ENCODE assay signal across 27 mouse cellular contexts in genomic region chr2:148025481-148025880, GRCm38 (mm10). TPM values are rescaled to one million over a fixed set of nuclear protein-coding genes. Genes with fewer than 3 reads are reported as not detected.
DNase-seq lines count a peak whose midpoint lies in the region; ATAC-seq and TF ChIP-seq lines count a peak whose summit lies in the region.
"Had no signal": no experiment of that assay in that cellular context is flagged by ENCODE, and none has a peak within 500 bp of the region (broad histone marks: within the 10 kb centered on the region; RNA-seq: fewer than 3 reads in every experiment).

No protein-coding gene starts in this region.

- H3K9me3 ChIP-seq in intestine, embryonic 15.5 days: no peaks in the 10 kb centered on the region
- H3K9me3 ChIP-seq in intestine, embryonic 16.5 days (ENCODE audit: control insufficient read depth, low read length): no peaks in the 10 kb centered on the region
- no peaks in the 10 kb centered on the region for H3K9me3 ChIP-seq in lung, embryonic 16.5 days (ENCODE audit: control insufficient read depth, low read length)
- no peaks in the 10 kb centered on the region for H3K9me3 ChIP-seq in liver, embryonic 15.5 days (replicated peaks)
- H3K9me3 ChIP-seq in stomach, postnatal 0 days (ENCODE audit: control insufficient read depth, low read length): no peaks in the 10 kb centered on the region
- H3K9me3 ChIP-seq: embryonic facial prominence, embryonic 12.5 days; hindbrain, embryonic 13.5 days; limb, embryonic 12.5 days had no signal

- H3K27me3 ChIP-seq in intestine, embryonic 15.5 days (replicated peaks): peaks cover 38% of the 10 kb centered on the region
- H3K27me3 ChIP-seq in intestine, embryonic 16.5 days (replicated peaks; ENCODE audit: control insufficient read depth, insufficient read depth, low read length): peaks cover 32% of the 10 kb centered on the region
- H3K27me3 ChIP-seq in lung, embryonic 16.5 days (ENCODE audit: control insufficient read depth, insufficient read depth, low read depth, low read length): peaks cover 30% of the 10 kb centered on the region
- H3K27me3 ChIP-seq in liver, embryonic 15.5 days: peaks cover 26% of the 10 kb centered on the region
- no peaks in the 10 kb centered on the region for H3K27me3 ChIP-seq in stomach, postnatal 0 days (ENCODE audit: control insufficient read depth, insufficient read depth, low read length)

- no peak for DNase-seq in lung, postnatal 25 days (ENCODE audit: low spot score)
- DNase-seq in stomach, postnatal 0 days (ENCODE audit: low spot score): no peak
- DNase-seq in spleen, postnatal 14 days (ENCODE audit: low spot score in 2 of 2): no peak
- DNase-seq: adrenal gland, adult 8-10 months; B cell, adult 2 months; cerebellum, adult 8-10 months; cerebellum, postnatal 25 days; gastrocnemius, postnatal 14 days; heart, postnatal 36 days; kidney, postnatal 14 days; lung, adult 2 months; lung, postnatal 4 days; midbrain, embryonic 14.5 days; right cerebral cortex, postnatal 25 days; spleen, adult 18-20 months; thymus, adult 2 months; thymus, postnatal 36 days had no signal

- 25% methylated on average over 2 of the region's 2 CpGs for WGBS in intestine, embryonic 15.5 days
- WGBS in intestine, embryonic 16.5 days: 20% methylated on average over 2 of the region's 2 CpGs
- WGBS in lung, embryonic 16.5 days: 21% methylated on average over 2 of the region's 2 CpGs
- WGBS in liver, embryonic 15.5 days (ENCODE audit: insufficient replicate concordance): 21% methylated on average over 2 of the region's 2 CpGs
- WGBS in stomach, postnatal 0 days: 26% methylated on average over 2 of the region's 2 CpGs

- no peak for TF ChIP-seq CTCF in stomach, postnatal 0 days (IDR thresholded peaks at IDR 0.05; ENCODE audit: low read depth)

- TF ChIP-seq EP300 in stomach, postnatal 0 days (optimal IDR thresholded peaks at IDR 0.05): no peak

- no peak overlapping the region for H3K4me2 ChIP-seq in intestine, embryonic 15.5 days (replicated peaks)
- no peak overlapping the region for H3K4me2 ChIP-seq in intestine, embryonic 16.5 days (ENCODE audit: low read depth, low read length)
- no peak overlapping the region for H3K4me2 ChIP-seq in lung, embryonic 16.5 days (ENCODE audit: low read depth, low read length)
- no peak overlapping the region for H3K4me2 ChIP-seq in liver, embryonic 15.5 days
- no peak overlapping the region for H3K4me2 ChIP-seq in stomach, postnatal 0 days (replicated peaks; ENCODE audit: low read depth)
- H3K4me2 ChIP-seq: embryonic facial prominence, embryonic 12.5 days; heart, embryonic 11.5 days; hindbrain, embryonic 13.5 days; limb, embryonic 12.5 days had no signal

- ATAC-seq in intestine, embryonic 15.5 days: peak; percentile 37; the same call in 1 of the 2 replicates
- no peak; the same call in 1 of the 2 replicates for ATAC-seq in intestine, embryonic 16.5 days
- no peak for ATAC-seq in lung, embryonic 16.5 days (ENCODE audit: low read depth)
- ATAC-seq in liver, embryonic 15.5 days (ENCODE audit: insufficient read depth): peak; percentile 47; the same call in 1 of the 2 replicates
- ATAC-seq in stomach, postnatal 0 days (ENCODE audit: low FRiP score, low TSS enrichment): 0 out of 2 replicates have a peak, but pooled peaks have one; percentile 27
- ATAC-seq: forebrain, embryonic 14.5 days had no signal

- H3K4me3 ChIP-seq in intestine, embryonic 15.5 days (replicated peaks): no peak overlapping the region
- no peak overlapping the region for H3K4me3 ChIP-seq in intestine, embryonic 16.5 days (ENCODE audit: low read length)
- H3K4me3 ChIP-seq in lung, embryonic 16.5 days (ENCODE audit: low read length): no peak overlapping the region
- no peak overlapping the region for H3K4me3 ChIP-seq in liver, embryonic 15.5 days (replicated peaks)
- H3K4me3 ChIP-seq in stomach, postnatal 0 days (ENCODE audit: low read depth, low read length): no peak overlapping the region
- H3K4me3 ChIP-seq: embryonic facial prominence, embryonic 12.5 days; hindbrain, embryonic 13.5 days; limb, embryonic 12.5 days; megakaryocyte, embryonic 14.5 days had no signal

- H3K36me3 ChIP-seq in intestine, embryonic 15.5 days: no peaks in the 10 kb centered on the region
- no peaks in the 10 kb centered on the region for H3K36me3 ChIP-seq in intestine, embryonic 16.5 days (ENCODE audit: control insufficient read depth, insufficient read depth, low read length)
- H3K36me3 ChIP-seq in lung, embryonic 16.5 days (ENCODE audit: control insufficient read depth, insufficient read depth, low read length): no peaks in the 10 kb centered on the region
- no peaks in the 10 kb centered on the region for H3K36me3 ChIP-seq in liver, embryonic 15.5 days (replicated peaks)
- H3K36me3 ChIP-seq in stomach, postnatal 0 days (ENCODE audit: control insufficient read depth, insufficient read depth, low read length): no peaks in the 10 kb centered on the region
- H3K36me3 ChIP-seq: embryonic facial prominence, embryonic 12.5 days; hindbrain, embryonic 13.5 days; limb, embryonic 12.5 days had no signal

- no peak overlapping the region for H3K27ac ChIP-seq in intestine, embryonic 15.5 days
- H3K27ac ChIP-seq in intestine, embryonic 16.5 days (ENCODE audit: low read length): no peak overlapping the region
- peak overlapping the region; percentile 74 for H3K27ac ChIP-seq in lung, embryonic 16.5 days (ENCODE audit: low read length)
- peak overlapping the region; percentile 64; the same call in 1 of the 2 replicates for H3K27ac ChIP-seq in liver, embryonic 15.5 days (replicated peaks)
- H3K27ac ChIP-seq in stomach, postnatal 0 days (replicated peaks): no peak overlapping the region
- H3K27ac ChIP-seq: embryonic facial prominence, embryonic 12.5 days; hindbrain, embryonic 13.5 days; limb, embryonic 12.5 days had no signal

- H3K4me1 ChIP-seq in intestine, embryonic 15.5 days (replicated peaks): no peaks in the 10 kb centered on the region
- H3K4me1 ChIP-seq in intestine, embryonic 16.5 days (ENCODE audit: control insufficient read depth, insufficient read depth, low read length): peaks cover 6% of the 10 kb centered on the region; the same call in 1 of the 2 replicates
- H3K4me1 ChIP-seq in lung, embryonic 16.5 days (replicated peaks; ENCODE audit: control insufficient read depth, insufficient read depth, low read length): peaks cover 2% of the 10 kb centered on the region; the same call in 1 of the 2 replicates
- H3K4me1 ChIP-seq in liver, embryonic 15.5 days (replicated peaks): no peaks in the 10 kb centered on the region; the same call in 1 of the 2 replicates
- H3K4me1 ChIP-seq in stomach, postnatal 0 days (replicated peaks; ENCODE audit: control insufficient read depth, insufficient read depth): no peaks in the 10 kb centered on the region
- H3K4me1 ChIP-seq: embryonic facial prominence, embryonic 12.5 days; hindbrain, embryonic 13.5 days; limb, embryonic 12.5 days had no signal

- H3K9ac ChIP-seq in intestine, embryonic 15.5 days: no peak overlapping the region
- H3K9ac ChIP-seq in intestine, embryonic 16.5 days (ENCODE audit: low read depth, low read length): no peak overlapping the region
- no peak overlapping the region for H3K9ac ChIP-seq in lung, embryonic 16.5 days (ENCODE audit: low read length)
- no peak overlapping the region for H3K9ac ChIP-seq in liver, embryonic 15.5 days
- no peak overlapping the region for H3K9ac ChIP-seq in stomach, postnatal 0 days (ENCODE audit: low read length)
- H3K9ac ChIP-seq: embryonic facial prominence, embryonic 12.5 days; hindbrain, embryonic 13.5 days; limb, embryonic 12.5 days had no signal

RNA-seq across cellular contexts. Expression of gene Foxa2, which starts 21.3 kb away (rescaled TPM):
- 5.4 and 5.8 TPM in 2 replicates for polyA plus RNA-seq in intestine, embryonic 15.5 days (2015; fragmentation: Nextera tagmentation; extraction: Ambion mirVana)
- polyA plus RNA-seq in intestine, embryonic 16.5 days (2015; fragmentation: Nextera tagmentation; extraction: Ambion mirVana): 3.4 and 4.1 TPM in 2 replicates
- polyA plus RNA-seq in lung, embryonic 16.5 days (2015; fragmentation: Nextera tagmentation; extraction: Ambion mirVana): 32.6 and 38.1 TPM in 2 replicates
- 3.9 and 4.3 TPM in 2 replicates for polyA plus RNA-seq in liver, embryonic 15.5 days (2015; fragmentation: Nextera tagmentation; extraction: Ambion mirVana)
- polyA plus RNA-seq in stomach, postnatal 0 days (2015; fragmentation: Nextera tagmentation; extraction: Ambion mirVana): 11.6 and 12.1 TPM in 2 replicates
- polyA plus RNA-seq: limb, embryonic 12.5 days had no signal

Comparison
In these comparisons a context has a peak if more than half of its experiments do, and no peak if none do; other contexts are left out.
1. ATAC-seq: peak in intestine, embryonic 15.5 days (single experiment), liver, embryonic 15.5 days (single experiment) and stomach, postnatal 0 days (single experiment); none in intestine, embryonic 16.5 days (single experiment) and lung, embryonic 16.5 days (single experiment).
2. H3K27ac ChIP-seq: peak in lung, embryonic 16.5 days (single experiment) and liver, embryonic 15.5 days (single experiment); none in intestine, embryonic 15.5 days (single experiment), intestine, embryonic 16.5 days (single experiment) and stomach, postnatal 0 days (single experiment).